Mouse (Mus musculus): ENCODE measurements around the gene Homez. TPM values are rescaled to one million over a fixed set of nuclear protein-coding genes. Genes with fewer than 3 reads are reported as not detected.

The Homez gene
- polyA plus RNA-seq, 1 experiment, result 5.9 TPM

- 97% methylated on average over 4 of the region's 4 CpGs for WGBS
- H3K36me3 ChIP-seq (ENCODE audit: control insufficient read depth, insufficient read depth, low read length), result no peaks in the 10 kb centered on the region
- DNase-seq, result no peak
- H3K4me1 ChIP-seq (replicated peaks; ENCODE audit: control insufficient read depth, insufficient read depth, low read length), result no peaks in the 10 kb centered on the region
- no peak overlapping the region for H3K27ac ChIP-seq (ENCODE audit: control insufficient read depth, insufficient read depth, low read length)
- H3K4me3 ChIP-seq (ENCODE audit: control insufficient read depth, insufficient read depth, low read length), result no peak overlapping the region
- H3K27me3 ChIP-seq (ENCODE audit: control insufficient read depth, insufficient read depth, low read length), result no peaks in the 10 kb centered on the region
- TF ChIP-seq POLR2A (IDR thresholded peaks at IDR 0.05; ENCODE audit: control insufficient read depth, extremely low read depth, insufficient read depth, low read length, poor library complexity) (no peak), CTCF (IDR thresholded peaks at IDR 0.05; ENCODE audit: borderline replicate concordance, control insufficient read depth, extremely low read depth, insufficient read depth, low read length, poor library complexity) (no peak)
These were observed 32.9 kb upstream of the Homez start for GRCm38 (mm10) chr14:54903641-54904040.

GRCm38 (mm10) chr14:54900383-54900782 is 29.6 kb upstream of the Homez start:
- H3K4me3 ChIP-seq (ENCODE audit: control insufficient read depth, insufficient read depth, low read length), result no peak overlapping the region
- WGBS, result 2% methylated on average over 3 of the region's 3 CpGs
- H3K4me1 ChIP-seq (replicated peaks; ENCODE audit: control insufficient read depth, insufficient read depth, low read length), result no peaks in the 10 kb centered on the region
- H3K36me3 ChIP-seq (ENCODE audit: control insufficient read depth, insufficient read depth, low read length), result peaks cover 24% of the 10 kb centered on the region
- DNase-seq, result peak; percentile 57
- H3K27ac ChIP-seq (ENCODE audit: control insufficient read depth, insufficient read depth, low read length), result no peak overlapping the region
- H3K27me3 ChIP-seq (ENCODE audit: control insufficient read depth, insufficient read depth, low read length), result no peaks in the 10 kb centered on the region
- TF ChIP-seq POLR2A (IDR thresholded peaks at IDR 0.05; ENCODE audit: control insufficient read depth, extremely low read depth, insufficient read depth, low read length, poor library complexity) (no peak), CTCF (IDR thresholded peaks at IDR 0.05; ENCODE audit: borderline replicate concordance, control insufficient read depth, extremely low read depth, insufficient read depth, low read length, poor library complexity) (no peak)

- Histone ChIP-seq H3K4me1 (replicated peaks; ENCODE audit: control insufficient read depth, insufficient read depth, low read length) (peaks cover 2% of the 10 kb centered on the region; the same call in 1 of the 2 replicates), H3K36me3 (ENCODE audit: control insufficient read depth, insufficient read depth, low read length) (peaks cover 24% of the 10 kb centered on the region), H3K4me3 (ENCODE audit: control insufficient read depth, insufficient read depth, low read length) (no peak overlapping the region), H3K27ac (ENCODE audit: control insufficient read depth, insufficient read depth, low read length) (no peak overlapping the region), H3K27me3 (ENCODE audit: control insufficient read depth, insufficient read depth, low read length) (no peaks in the 10 kb centered on the region)
- no peak for DNase-seq
- 96% methylated on average over 2 of the region's 2 CpGs for WGBS
- TF ChIP-seq CTCF (IDR thresholded peaks at IDR 0.05; ENCODE audit: borderline replicate concordance, control insufficient read depth, extremely low read depth, insufficient read depth, low read length, poor library complexity) (no peak), POLR2A (IDR thresholded peaks at IDR 0.05; ENCODE audit: control insufficient read depth, extremely low read depth, insufficient read depth, low read length, poor library complexity) (no peak)
These were observed 26.7 kb upstream of the Homez start for GRCm38 (mm10) chr14:54897445-54897844.

- TF ChIP-seq CTCF (IDR thresholded peaks at IDR 0.05; ENCODE audit: borderline replicate concordance, control insufficient read depth, extremely low read depth, insufficient read depth, low read length, poor library complexity), result no peak
- TF ChIP-seq POLR2A (IDR thresholded peaks at IDR 0.05; ENCODE audit: control insufficient read depth, extremely low read depth, insufficient read depth, low read length, poor library complexity), result no peak
- under 1% methylated on average over 54 of the region's 54 CpGs for WGBS
- Histone ChIP-seq H3K27me3 (ENCODE audit: control insufficient read depth, insufficient read depth, low read length) (no peaks in the 10 kb centered on the region), H3K4me1 (replicated peaks; ENCODE audit: control insufficient read depth, insufficient read depth, low read length) (peaks cover 2% of the 10 kb centered on the region; the same call in 1 of the 2 replicates), H3K36me3 (ENCODE audit: control insufficient read depth, insufficient read depth, low read length) (peaks cover 24% of the 10 kb centered on the region), H3K4me3 (ENCODE audit: control insufficient read depth, insufficient read depth, low read length) (peak overlapping the region; percentile 86), H3K27ac (ENCODE audit: control insufficient read depth, insufficient read depth, low read length) (peak overlapping the region; percentile 13; the same call in 1 of the 2 replicates)
- peak; percentile 9 for DNase-seq
These were observed 23.8 kb upstream of the Homez start for GRCm38 (mm10) chr14:54894296-54895151.

- H3K4me1 ChIP-seq (replicated peaks; ENCODE audit: control insufficient read depth, insufficient read depth, low read length), result peaks cover 2% of the 10 kb centered on the region; the same call in 1 of the 2 replicates
- WGBS, result under 1% methylated on average over 38 of the region's 38 CpGs
- H3K27me3 ChIP-seq (ENCODE audit: control insufficient read depth, insufficient read depth, low read length), result no peaks in the 10 kb centered on the region
- H3K36me3 ChIP-seq (ENCODE audit: control insufficient read depth, insufficient read depth, low read length), result peaks cover 24% of the 10 kb centered on the region
- DNase-seq, result peak; percentile 98
- H3K4me3 ChIP-seq (ENCODE audit: control insufficient read depth, insufficient read depth, low read length), result peak overlapping the region; percentile 51
- H3K27ac ChIP-seq (ENCODE audit: control insufficient read depth, insufficient read depth, low read length), result peak overlapping the region; percentile 44; the same call in 1 of the 2 replicates
- 0 out of 2 replicates have a peak, but pooled peaks have one; percentile 21 for TF ChIP-seq CTCF (IDR thresholded peaks at IDR 0.05; ENCODE audit: borderline replicate concordance, control insufficient read depth, extremely low read depth, insufficient read depth, low read length, poor library complexity)
- TF ChIP-seq POLR2A (IDR thresholded peaks at IDR 0.05; ENCODE audit: control insufficient read depth, extremely low read depth, insufficient read depth, low read length, poor library complexity), result peak; percentile 67; the same call in 1 of the 2 replicates
These were observed 23.0 kb upstream of the Homez start for GRCm38 (mm10) chr14:54893651-54894181.

- Histone ChIP-seq H3K4me1 (replicated peaks; ENCODE audit: control insufficient read depth, insufficient read depth, low read length) (peaks cover 2% of the 10 kb centered on the region; the same call in 1 of the 2 replicates), H3K4me3 (ENCODE audit: control insufficient read depth, insufficient read depth, low read length) (no peak within 1 kb of the TSS), H3K27me3 (ENCODE audit: control insufficient read depth, insufficient read depth, low read length) (no peaks in the 10 kb centered on the region), H3K27ac (ENCODE audit: control insufficient read depth, insufficient read depth, low read length) (no peak within 1 kb of the TSS), H3K36me3 (ENCODE audit: control insufficient read depth, insufficient read depth, low read length) (peaks cover 17% of the 10 kb centered on the region)
- TF ChIP-seq CTCF (IDR thresholded peaks at IDR 0.05; ENCODE audit: borderline replicate concordance, control insufficient read depth, extremely low read depth, insufficient read depth, low read length, poor library complexity), result no peak
- no peak for TF ChIP-seq POLR2A (IDR thresholded peaks at IDR 0.05; ENCODE audit: control insufficient read depth, extremely low read depth, insufficient read depth, low read length, poor library complexity)
- DNase-seq, result no peak
- WGBS, result 95% methylated on average over 3 of the region's 3 CpGs
These were observed 21.4 kb upstream of the Homez start, which contains the start of gene Pabpn1 for GRCm38 (mm10) chr14:54892200-54892599. TSS of gene Pabpn1 (plus strand) at chr14:54892500.

All from thymus, adult 2 months (tissue).